Mouse (Mus musculus) stomach, embryonic 16.5 days (tissue): ENCODE data around the gene Sugct. TPM values are rescaled to one million over a fixed set of nuclear protein-coding genes. Genes with fewer than 3 reads are reported as not detected.

ENCODE experiments used
- ATAC-seq: fragments of 200-750 bp; cut with Nextera tagmentation; 2 replicates; pipeline ENCODE4 v1.8.0; 2017; ENCODE audit warnings: moderate number of reproducible peaks, moderate TSS enrichment; ENCODE audit not compliant: insufficient read depth, low FRiP score
- H3K27ac ChIP-seq: fragments of 300-500 bp; sonication (generic); 2 replicates; pipeline ENCODE4 v1.5.1; 2014; ENCODE audit warnings: low read length
- H3K27me3 ChIP-seq: fragments of 300-500 bp; sonication (generic); 2 replicates; pipeline ENCODE4 v1.6.1; 2014; ENCODE audit warnings: low read length, control low read depth, mixed read lengths; ENCODE audit not compliant: control insufficient read depth, insufficient read depth
- H3K36me3 ChIP-seq: fragments of 300-500 bp; sonication (generic); 2 replicates; pipeline ENCODE4 v1.6.1; 2014; ENCODE audit warnings: low read length; ENCODE audit not compliant: control insufficient read depth, insufficient read depth
- H3K4me1 ChIP-seq: fragments of 300-500 bp; sonication (generic); 2 replicates; pipeline ENCODE4 v1.6.1; 2014; ENCODE audit warnings: low read length, control low read depth, mixed read lengths; ENCODE audit not compliant: control insufficient read depth, insufficient read depth
- H3K4me2 ChIP-seq: fragments of 300-500 bp; sonication (generic); 2 replicates; pipeline ENCODE4 v1.6.1; 2014; ENCODE audit warnings: low read depth, low read length, mixed read lengths
- H3K4me3 ChIP-seq: fragments of 300-500 bp; sonication (generic); replicated peaks from 2 replicates; pipeline ENCODE4 v1.5.1; 2014; ENCODE audit warnings: mild to moderate bottlenecking, low read length
- H3K9ac ChIP-seq: fragments of 300-500 bp; sonication (generic); 2 replicates; pipeline ENCODE4 v1.6.1; 2014; ENCODE audit warnings: low read length
- H3K9me3 ChIP-seq: fragments of 300-500 bp; sonication (generic); replicated peaks from 2 replicates; pipeline ENCODE4 v1.6.1; 2016; ENCODE audit warnings: low read length, control low read depth; ENCODE audit not compliant: control insufficient read depth
- WGBS: fragments of 180-500 bp; shearing (Covaris S2); extraction: QIAGEN DNeasy Blood & Tissue Kit; methylation state at CpG from one replicate; pipeline ENCODE4 v1.1.7; 2014; 5-methylcytosine and 5-hydroxymethylcytosine counted together
- polyA plus RNA-seq: library from polyadenylated mRNA; unstranded; fragments of >200 nt; fragmentation: Nextera tagmentation; extraction: Ambion mirVana; gene quantifications from 2 replicates; pipeline ENCODE4 v1.2.1, GENCODE M21; 2015

Gene Sugct
- polyA plus RNA-seq, 1 experiment from 2014 or later: 6.6 TPM

- H3K4me3 ChIP-seq: no peak overlapping the region
- no peak for ATAC-seq
- no peaks in the 10 kb centered on the region for H3K36me3 ChIP-seq
- no peak overlapping the region for H3K27ac ChIP-seq
- no peaks in the 10 kb centered on the region for H3K4me1 ChIP-seq
- H3K9ac ChIP-seq: no peak overlapping the region
- WGBS: 48% methylated on average over 3 of the region's 3 CpGs
- H3K4me2 ChIP-seq: no peak overlapping the region
- H3K27me3 ChIP-seq: no peaks in the 10 kb centered on the region
- H3K9me3 ChIP-seq: no peaks in the 10 kb centered on the region
Observed at GRCm38 (mm10) chr13:17116073-17116472, 579.3 kb downstream of the Sugct start.

GRCm38 (mm10) chr13:17102372-17102771 lies 593.0 kb downstream of the Sugct start:
- H3K36me3 ChIP-seq: no peaks in the 10 kb centered on the region
- no peak overlapping the region for H3K9ac ChIP-seq
- no peak for ATAC-seq
- H3K4me3 ChIP-seq: no peak overlapping the region
- H3K27me3 ChIP-seq: no peaks in the 10 kb centered on the region
- WGBS: 59% methylated on average over 1 of the region's 1 CpGs
- H3K9me3 ChIP-seq: no peaks in the 10 kb centered on the region
- H3K27ac ChIP-seq: no peak overlapping the region
- no peak overlapping the region for H3K4me2 ChIP-seq
- H3K4me1 ChIP-seq: no peaks in the 10 kb centered on the region

GRCm38 (mm10) chr13:17086547-17086946 lies 608.8 kb downstream of the Sugct start:
- 18% methylated on average over 2 of the region's 2 CpGs for WGBS
- no peak overlapping the region for H3K27ac ChIP-seq

GRCm38 (mm10) chr13:17086146-17086545 lies 609.2 kb downstream of the Sugct start:
- peaks cover 9% of the 10 kb centered on the region; the same call in 1 of the 2 replicates for H3K4me1 ChIP-seq
- H3K9me3 ChIP-seq: no peaks in the 10 kb centered on the region
- ATAC-seq: no peak; the same call in 1 of the 2 replicates
- no peak overlapping the region for H3K27ac ChIP-seq
- no peaks in the 10 kb centered on the region for H3K36me3 ChIP-seq
- H3K4me3 ChIP-seq: no peak overlapping the region
- no peak overlapping the region for H3K9ac ChIP-seq
- no peaks in the 10 kb centered on the region for H3K27me3 ChIP-seq
- H3K4me2 ChIP-seq: no peak overlapping the region

More at GRCm38 (mm10) chr13:17086547-17086946, 608.8 kb downstream of the Sugct start:
- no peaks in the 10 kb centered on the region for H3K36me3 ChIP-seq
- H3K9me3 ChIP-seq: no peaks in the 10 kb centered on the region
- no peaks in the 10 kb centered on the region for H3K27me3 ChIP-seq
- H3K9ac ChIP-seq: no peak overlapping the region
- peaks cover 9% of the 10 kb centered on the region; the same call in 1 of the 2 replicates for H3K4me1 ChIP-seq
- no peak overlapping the region for H3K4me3 ChIP-seq
- no peak for ATAC-seq
- no peak overlapping the region for H3K4me2 ChIP-seq

GRCm38 (mm10) chr13:17084946-17085852 lies 610.2 kb downstream of the Sugct start:
- H3K9me3 ChIP-seq: no peaks in the 10 kb centered on the region
- no peak overlapping the region for H3K4me3 ChIP-seq
- no peak overlapping the region for H3K27ac ChIP-seq
- H3K4me2 ChIP-seq: no peak overlapping the region
- peaks cover 9% of the 10 kb centered on the region; the same call in 1 of the 2 replicates for H3K4me1 ChIP-seq
- no peaks in the 10 kb centered on the region for H3K36me3 ChIP-seq
- H3K9ac ChIP-seq: no peak overlapping the region
- 45% methylated on average over 6 of the region's 6 CpGs for WGBS
- no peak for ATAC-seq
- no peaks in the 10 kb centered on the region for H3K27me3 ChIP-seq

GRCm38 (mm10) chr13:17081618-17082017 lies 613.7 kb downstream of the Sugct start:
- Histone ChIP-seq H3K27me3 (no peaks in the 10 kb centered on the region), H3K36me3 (no peaks in the 10 kb centered on the region), H3K4me2 (no peak overlapping the region), H3K9me3 (no peaks in the 10 kb centered on the region), H3K4me1 (peaks cover 9% of the 10 kb centered on the region; the same call in 1 of the 2 replicates), H3K27ac (no peak overlapping the region), H3K4me3 (no peak overlapping the region), H3K9ac (no peak overlapping the region)
- WGBS: 70% methylated on average over 2 of the region's 2 CpGs
- ATAC-seq: no peak

- no peak overlapping the region for H3K4me2 ChIP-seq
- no peaks in the 10 kb centered on the region for H3K9me3 ChIP-seq
- no peak overlapping the region for H3K27ac ChIP-seq
- 83% methylated on average over 3 of the region's 3 CpGs for WGBS
- no peak overlapping the region for H3K9ac ChIP-seq
- no peak overlapping the region for H3K4me3 ChIP-seq
- no peaks in the 10 kb centered on the region for H3K36me3 ChIP-seq
- ATAC-seq: no peak
- H3K4me1 ChIP-seq: no peaks in the 10 kb centered on the region
- H3K27me3 ChIP-seq: no peaks in the 10 kb centered on the region
Observed at GRCm38 (mm10) chr13:17065552-17065951, 629.8 kb downstream of the Sugct start.

GRCm38 (mm10) chr13:17056650-17057049 lies 638.7 kb downstream of the Sugct start:
- no peak for ATAC-seq
- Histone ChIP-seq H3K27me3 (no peaks in the 10 kb centered on the region), H3K36me3 (no peaks in the 10 kb centered on the region), H3K9ac (no peak overlapping the region), H3K27ac (no peak overlapping the region), H3K4me3 (no peak overlapping the region), H3K4me2 (no peak overlapping the region), H3K9me3 (no peaks in the 10 kb centered on the region), H3K4me1 (no peaks in the 10 kb centered on the region)
- 88% methylated on average over 2 of the region's 2 CpGs for WGBS

GRCm38 (mm10) chr13:17043426-17044224 lies 651.7 kb downstream of the Sugct start:
- ATAC-seq: no peak
- Histone ChIP-seq H3K27ac (no peak overlapping the region), H3K4me3 (no peak overlapping the region), H3K4me1 (no peaks in the 10 kb centered on the region), H3K9ac (no peak overlapping the region), H3K9me3 (no peaks in the 10 kb centered on the region), H3K27me3 (no peaks in the 10 kb centered on the region), H3K4me2 (no peak overlapping the region), H3K36me3 (no peaks in the 10 kb centered on the region)
- 57% methylated on average over 3 of the region's 3 CpGs for WGBS
